Mouse (Mus musculus): Measurements from ENCODE around the gene Fastkd5. TPM values are rescaled to one million over a fixed set of nuclear protein-coding genes. Genes with fewer than 3 reads are reported as not detected.
A peak's percentile ranks its signal among the peaks of the same experiment; 100 is the strongest.

Gene Fastkd5
- total and polyA plus RNA-seq, 2 experiments from 2014 or later, result 9.8 TPM

- TF ChIP-seq EP300 (IDR thresholded peaks at IDR 0.05; ENCODE audit: low read depth), result no peak
- no peak for TF ChIP-seq CTCF (IDR thresholded peaks at IDR 0.05; ENCODE audit: low read depth)
- H3K27me3 ChIP-seq (ENCODE audit: control insufficient read depth, insufficient read depth, low read length), result no peaks in the 10 kb centered on the region
- no peak for ATAC-seq (ENCODE audit: insufficient read depth, low read depth)
Observed at GRCm38 (mm10) chr2:130568921-130569320, 60.9 kb downstream of the Fastkd5 start.

DNA sequence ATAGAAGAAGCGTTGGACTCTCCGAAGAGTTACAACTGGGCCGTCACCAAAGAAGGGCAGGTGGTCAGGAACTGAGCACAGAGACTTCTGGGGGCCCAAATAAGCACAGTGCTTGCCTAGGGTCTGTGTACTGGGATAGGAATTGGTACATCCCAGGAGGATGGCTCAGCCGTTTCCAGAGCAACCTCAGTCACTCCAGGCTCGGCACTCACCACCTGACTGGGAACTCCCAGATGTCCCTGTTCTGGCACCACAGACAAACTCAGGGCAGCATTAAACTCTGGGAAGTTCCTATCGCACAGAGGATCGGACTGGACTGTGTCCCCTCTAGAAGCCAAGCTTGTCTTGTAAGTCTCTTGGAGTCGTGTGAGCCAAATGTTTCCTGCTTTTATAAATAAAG, 64.8 kb downstream of the Fastkd5 start:
- Histone ChIP-seq H3K36me3 (replicated peaks; ENCODE audit: control insufficient read depth, insufficient read depth, low read length) (peaks cover 22% of the 10 kb centered on the region), H3K4me1 (ENCODE audit: control insufficient read depth, insufficient read depth) (peaks cover 7% of the 10 kb centered on the region; the same call in 1 of the 2 replicates), H3K9ac (replicated peaks; ENCODE audit: low read depth, low read length) (0 out of 2 replicates have a peak overlapping the region, but pooled peaks have one; percentile 89), H3K27me3 (ENCODE audit: control insufficient read depth, insufficient read depth, low read length) (no peaks in the 10 kb centered on the region), H3K4me2 (ENCODE audit: low read depth, low read length) (peak overlapping the region; percentile 88; the same call in 1 of the 2 replicates), H3K4me3 (ENCODE audit: low read depth, low read length) (no peak overlapping the region), H3K27ac (ENCODE audit: low read depth) (no peak overlapping the region), H3K9me3 (replicated peaks; ENCODE audit: control insufficient read depth, low read length) (no peaks in the 10 kb centered on the region)
- ATAC-seq (ENCODE audit: insufficient read depth, low read depth), result no peak
- no peak for TF ChIP-seq CTCF (IDR thresholded peaks at IDR 0.05; ENCODE audit: low read depth)
- no peak for TF ChIP-seq EP300 (IDR thresholded peaks at IDR 0.05; ENCODE audit: low read depth)
- no peak for DNase-seq (ENCODE audit: low spot score)
- WGBS, result 81% methylated on average over 8 of the region's 8 CpGs

More at GRCm38 (mm10) chr2:130568921-130569320, 60.9 kb downstream of the Fastkd5 start:
- Histone ChIP-seq H3K9ac (replicated peaks; ENCODE audit: low read depth, low read length) (no peak overlapping the region), H3K27ac (ENCODE audit: low read depth) (no peak overlapping the region), H3K36me3 (replicated peaks; ENCODE audit: control insufficient read depth, insufficient read depth, low read length) (peaks cover 22% of the 10 kb centered on the region), H3K4me1 (ENCODE audit: control insufficient read depth, insufficient read depth) (peaks cover 7% of the 10 kb centered on the region; the same call in 1 of the 2 replicates), H3K4me3 (ENCODE audit: low read depth, low read length) (no peak overlapping the region), H3K4me2 (ENCODE audit: low read depth, low read length) (no peak overlapping the region), H3K9me3 (replicated peaks; ENCODE audit: control insufficient read depth, low read length) (no peaks in the 10 kb centered on the region)
- DNase-seq (ENCODE audit: low spot score), result no peak
- 72% methylated on average over 4 of the region's 4 CpGs for WGBS

- TF ChIP-seq CTCF (IDR thresholded peaks at IDR 0.05; ENCODE audit: low read depth) (no peak), EP300 (IDR thresholded peaks at IDR 0.05; ENCODE audit: low read depth) (no peak)
- no peak for DNase-seq (ENCODE audit: low spot score)
- Histone ChIP-seq H3K9me3 (replicated peaks; ENCODE audit: control insufficient read depth, low read length) (no peaks in the 10 kb centered on the region), H3K4me3 (ENCODE audit: low read depth, low read length) (peak overlapping the region; percentile 87), H3K27ac (ENCODE audit: low read depth) (peak overlapping the region; percentile 71), H3K4me1 (ENCODE audit: control insufficient read depth, insufficient read depth) (peaks cover 7% of the 10 kb centered on the region; the same call in 1 of the 2 replicates), H3K4me2 (ENCODE audit: low read depth, low read length) (peak overlapping the region; percentile 88), H3K36me3 (replicated peaks; ENCODE audit: control insufficient read depth, insufficient read depth, low read length) (peaks cover 22% of the 10 kb centered on the region), H3K27me3 (ENCODE audit: control insufficient read depth, insufficient read depth, low read length) (no peaks in the 10 kb centered on the region), H3K9ac (replicated peaks; ENCODE audit: low read depth, low read length) (peak overlapping the region; percentile 89)
- under 1% methylated on average over 23 of the region's 23 CpGs for WGBS
- peak; percentile 2; the same call in 1 of the 2 replicates for ATAC-seq (ENCODE audit: insufficient read depth, low read depth)
Observed at GRCm38 (mm10) chr2:130564063-130564462, 65.8 kb downstream of the Fastkd5 start.

Other genes with a start within 250 kb of the Fastkd5 start
- gene Cpxm1, start 232.5 kb downstream of the Fastkd5 start, total RNA-seq (2014; rRNA removed; ENCODE audit: low replicate concordance), result 6.9 and 7.8 TPM in 2 replicates
- gene Cpxm1, start 232.5 kb downstream of the Fastkd5 start, polyA plus RNA-seq (2015; fragmentation: Nextera tagmentation; extraction: Ambion mirVana), result 9.5 and 11.5 TPM in 2 replicates
- not detected in 2 replicates for gene Gm28372, start 224.8 kb downstream of the Fastkd5 start, total RNA-seq (2014; rRNA removed; ENCODE audit: low replicate concordance)
- gene Gm28372, start 224.8 kb downstream of the Fastkd5 start, polyA plus RNA-seq (2015; fragmentation: Nextera tagmentation; extraction: Ambion mirVana), result not detected in 2 replicates
- not detected in 2 replicates for gene 1700020A23Rik, start 224.8 kb downstream of the Fastkd5 start, total RNA-seq (2014; rRNA removed; ENCODE audit: low replicate concordance)
- not detected in 2 replicates for gene 1700020A23Rik, start 224.8 kb downstream of the Fastkd5 start, polyA plus RNA-seq (2015; fragmentation: Nextera tagmentation; extraction: Ambion mirVana)
- gene Tmem239, start 223.5 kb downstream of the Fastkd5 start, total RNA-seq (2014; rRNA removed; ENCODE audit: low replicate concordance), result not detected in 2 replicates
- not detected in 2 replicates for gene Tmem239, start 223.5 kb downstream of the Fastkd5 start, polyA plus RNA-seq (2015; fragmentation: Nextera tagmentation; extraction: Ambion mirVana)
- 37.9 and 46.0 TPM in 2 replicates for gene Vps16, start 205.7 kb downstream of the Fastkd5 start, total RNA-seq (2014; rRNA removed; ENCODE audit: low replicate concordance)
- gene Vps16, start 205.7 kb downstream of the Fastkd5 start, polyA plus RNA-seq (2015; fragmentation: Nextera tagmentation; extraction: Ambion mirVana), result 29.4 and 30.2 TPM in 2 replicates
- gene Pced1a, start 205.3 kb downstream of the Fastkd5 start, total RNA-seq (2014; rRNA removed; ENCODE audit: low replicate concordance), result 6.4 and 11.5 TPM in 2 replicates
- 2.7 and 3.4 TPM in 2 replicates for gene Pced1a, start 205.3 kb downstream of the Fastkd5 start, polyA plus RNA-seq (2015; fragmentation: Nextera tagmentation; extraction: Ambion mirVana)
- 21.7 and 39.5 TPM in 2 replicates for gene Ptpra, start 179.7 kb downstream of the Fastkd5 start, total RNA-seq (2014; rRNA removed; ENCODE audit: low replicate concordance)
- gene Ptpra, start 179.7 kb downstream of the Fastkd5 start, polyA plus RNA-seq (2015; fragmentation: Nextera tagmentation; extraction: Ambion mirVana), result 44.2 and 44.5 TPM in 2 replicates
- 69.4 and 74.0 TPM in 2 replicates for gene Mrps26, start 66.3 kb downstream of the Fastkd5 start, total RNA-seq (2014; rRNA removed; ENCODE audit: low replicate concordance)
- gene Mrps26, start 66.3 kb downstream of the Fastkd5 start, polyA plus RNA-seq (2015; fragmentation: Nextera tagmentation; extraction: Ambion mirVana), result 86.9 and 87.7 TPM in 2 replicates
- not detected in 2 replicates for gene Oxt, start 53.9 kb downstream of the Fastkd5 start, total RNA-seq (2014; rRNA removed; ENCODE audit: low replicate concordance)
- gene Oxt, start 53.9 kb downstream of the Fastkd5 start, polyA plus RNA-seq (2015; fragmentation: Nextera tagmentation; extraction: Ambion mirVana), result not detected in 2 replicates
- gene Avp, start 47.5 kb downstream of the Fastkd5 start, total RNA-seq (2014; rRNA removed; ENCODE audit: low replicate concordance), result not detected in 2 replicates
- gene Avp, start 47.5 kb downstream of the Fastkd5 start, polyA plus RNA-seq (2015; fragmentation: Nextera tagmentation; extraction: Ambion mirVana), result 0.22 and 0.51 TPM in 2 replicates
- 1.0 and 2.1 TPM in 2 replicates for gene Ubox5, start within 50 bp of the Fastkd5 start, total RNA-seq (2014; rRNA removed; ENCODE audit: low replicate concordance)
- 4.4 and 4.5 TPM in 2 replicates for gene Ubox5, start within 50 bp of the Fastkd5 start, polyA plus RNA-seq (2015; fragmentation: Nextera tagmentation; extraction: Ambion mirVana)
- 5.3 TPM in 2 replicates for gene Lzts3, start 12.8 kb upstream of the Fastkd5 start, total RNA-seq (2014; rRNA removed; ENCODE audit: low replicate concordance)
- gene Lzts3, start 12.8 kb upstream of the Fastkd5 start, polyA plus RNA-seq (2015; fragmentation: Nextera tagmentation; extraction: Ambion mirVana), result 0.77 and 0.81 TPM in 2 replicates
- 16.0 and 29.4 TPM in 2 replicates for gene Ddrgk1, start 34.6 kb upstream of the Fastkd5 start, total RNA-seq (2014; rRNA removed; ENCODE audit: low replicate concordance)
- 61.9 and 63.7 TPM in 2 replicates for gene Ddrgk1, start 34.6 kb upstream of the Fastkd5 start, polyA plus RNA-seq (2015; fragmentation: Nextera tagmentation; extraction: Ambion mirVana)
- gene Itpa, start 37.6 kb upstream of the Fastkd5 start, total RNA-seq (2014; rRNA removed; ENCODE audit: low replicate concordance), result 72.8 and 100 TPM in 2 replicates
- 67.3 TPM in 2 replicates for gene Itpa, start 37.6 kb upstream of the Fastkd5 start, polyA plus RNA-seq (2015; fragmentation: Nextera tagmentation; extraction: Ambion mirVana)
- 0.99 and 1.1 TPM in 2 replicates for gene Slc4a11, start 67.5 kb upstream of the Fastkd5 start, total RNA-seq (2014; rRNA removed; ENCODE audit: low replicate concordance)
- gene Slc4a11, start 67.5 kb upstream of the Fastkd5 start, polyA plus RNA-seq (2015; fragmentation: Nextera tagmentation; extraction: Ambion mirVana), result 0.03 and 0.07 TPM in 2 replicates